Comparison of ENCODE assay signal across 8 mouse cellular contexts in genomic region chr9:106430015-106430264, GRCm38 (mm10). TPM values are rescaled to one million over a fixed set of nuclear protein-coding genes. Genes with fewer than 3 reads are reported as not detected.
A peak's percentile ranks its signal among the peaks of the same experiment; 100 is the strongest.
DNase-seq lines count a peak whose midpoint lies in the region; ATAC-seq and TF ChIP-seq lines count a peak whose summit lies in the region.

No protein-coding gene starts in this region.

- H3K4me1 ChIP-seq in kidney, embryonic 15.5 days, result peaks cover 17% of the 10 kb centered on the region
- peaks cover 5% of the 10 kb centered on the region for H3K4me1 ChIP-seq in cortical plate, adult 2 months (ENCODE audit: control insufficient read depth, insufficient read depth, low read length)
- peaks cover 16% of the 10 kb centered on the region for H3K4me1 ChIP-seq in hindbrain, embryonic 15.5 days (replicated peaks)
- peaks cover 6% of the 10 kb centered on the region for H3K4me1 ChIP-seq in midbrain, embryonic 16.5 days (ENCODE audit: control insufficient read depth, insufficient read depth, low read length)

- peak overlapping the region; percentile 98 for H3K9ac ChIP-seq in kidney, embryonic 15.5 days
- H3K9ac ChIP-seq in hindbrain, embryonic 15.5 days, result peak overlapping the region; percentile 90
- H3K9ac ChIP-seq in midbrain, embryonic 16.5 days (ENCODE audit: low read depth, low read length), result peak overlapping the region; percentile 96

- TF ChIP-seq CTCF in cortical plate, adult 2 months (IDR thresholded peaks at IDR 0.05; ENCODE audit: extremely low read depth, insufficient read depth, low read length), result no peak

- no peaks in the 10 kb centered on the region for H3K27me3 ChIP-seq in kidney, embryonic 15.5 days
- H3K27me3 ChIP-seq in hindbrain, embryonic 15.5 days, result no peaks in the 10 kb centered on the region
- no peaks in the 10 kb centered on the region for H3K27me3 ChIP-seq in midbrain, embryonic 16.5 days (ENCODE audit: control insufficient read depth, insufficient read depth, low read depth, low read length)

- H3K4me3 ChIP-seq in kidney, embryonic 15.5 days (replicated peaks), result peak overlapping the region; percentile 93
- H3K4me3 ChIP-seq in cortical plate, adult 2 months (ENCODE audit: insufficient read depth, low read length), result peak overlapping the region; percentile 86
- peak overlapping the region; percentile 78 for H3K4me3 ChIP-seq in hindbrain, embryonic 15.5 days
- H3K4me3 ChIP-seq in midbrain, embryonic 16.5 days (ENCODE audit: low read depth, low read length), result peak overlapping the region; percentile 73

- H3K9me3 ChIP-seq in kidney, embryonic 15.5 days (replicated peaks), result no peaks in the 10 kb centered on the region
- H3K9me3 ChIP-seq in hindbrain, embryonic 15.5 days, result no peaks in the 10 kb centered on the region
- no peaks in the 10 kb centered on the region for H3K9me3 ChIP-seq in midbrain, embryonic 16.5 days (replicated peaks; ENCODE audit: control insufficient read depth, low read length, poor library complexity, severe bottlenecking)

- H3K27ac ChIP-seq in kidney, embryonic 15.5 days, result peak overlapping the region; percentile 97
- H3K27ac ChIP-seq in cortical plate, adult 2 months (ENCODE audit: insufficient read depth, low read length), result peak overlapping the region; percentile 78; the same call in 1 of the 2 replicates
- peak overlapping the region; percentile 90 for H3K27ac ChIP-seq in hindbrain, embryonic 15.5 days (replicated peaks)
- H3K27ac ChIP-seq in midbrain, embryonic 16.5 days (ENCODE audit: low read length), result peak overlapping the region; percentile 91

- H3K36me3 ChIP-seq in kidney, embryonic 15.5 days, result peaks cover 43% of the 10 kb centered on the region
- H3K36me3 ChIP-seq in hindbrain, embryonic 15.5 days, result peaks cover 23% of the 10 kb centered on the region
- peaks cover 16% of the 10 kb centered on the region for H3K36me3 ChIP-seq in midbrain, embryonic 16.5 days (ENCODE audit: control insufficient read depth, insufficient read depth, low read length)

- no peak for DNase-seq in kidney, adult 9 months
- DNase-seq in urinary bladder, postnatal 25 days (ENCODE audit: low spot score), result no peak
- DNase-seq in right cerebral cortex, postnatal 14 days, result no peak
- no peak for DNase-seq in c-Kit-positive CD71-positive TER-119-positive erythroid progenitor cells, embryonic 14.5 days (ENCODE audit: low spot score)

- no peak for ATAC-seq in kidney, embryonic 15.5 days (replicated peaks; ENCODE audit: low FRiP score)
- ATAC-seq in hindbrain, embryonic 15.5 days (ENCODE audit: low FRiP score, low read depth), result no peak
- no peak for ATAC-seq in midbrain, embryonic 16.5 days

- peak overlapping the region; percentile 80 for H3K4me2 ChIP-seq in kidney, embryonic 15.5 days
- peak overlapping the region; percentile 79 for H3K4me2 ChIP-seq in hindbrain, embryonic 15.5 days
- peak overlapping the region; percentile 91 for H3K4me2 ChIP-seq in midbrain, embryonic 16.5 days (ENCODE audit: low read length)

- 0% methylated on average over 4 of the region's 4 CpGs for WGBS in kidney, embryonic 15.5 days
- 5% methylated on average over 4 of the region's 4 CpGs for WGBS in hindbrain, embryonic 15.5 days
- 1% methylated on average over 4 of the region's 4 CpGs for WGBS in midbrain, embryonic 16.5 days

- no peak for TF ChIP-seq POLR2A in cortical plate, adult 2 months (IDR thresholded peaks at IDR 0.05; ENCODE audit: extremely low read depth, insufficient read depth, low read length)

RNA-seq across cellular contexts. Expression of gene Rpl29, which starts 0.7 kb away (rescaled TPM):
- polyA plus RNA-seq in kidney, embryonic 15.5 days (2015; fragmentation: Nextera tagmentation; extraction: Ambion mirVana), result 1,077 and 1,119 TPM in 2 replicates
- polyA plus RNA-seq in cortical plate, adult 2 months (2012; rRNA removed), result 666 and 719 TPM in 2 replicates
- polyA plus RNA-seq in hindbrain, embryonic 15.5 days (2015; fragmentation: Nextera tagmentation; extraction: Ambion mirVana), result 620 and 631 TPM in 2 replicates
- 551 and 555 TPM in 2 replicates for polyA plus RNA-seq in midbrain, embryonic 16.5 days (2015; fragmentation: Nextera tagmentation; extraction: Ambion mirVana)

RNA-seq across cellular contexts. Expression of gene Acy1, which starts 8.2 kb away (rescaled TPM):
- polyA plus RNA-seq in kidney, embryonic 15.5 days (2015; fragmentation: Nextera tagmentation; extraction: Ambion mirVana), result 49.9 and 52.0 TPM in 2 replicates
- polyA plus RNA-seq in cortical plate, adult 2 months (2012; rRNA removed), result 10.7 and 12.1 TPM in 2 replicates
- polyA plus RNA-seq in hindbrain, embryonic 15.5 days (2015; fragmentation: Nextera tagmentation; extraction: Ambion mirVana), result 22.9 and 24.9 TPM in 2 replicates
- 19.8 and 21.6 TPM in 2 replicates for polyA plus RNA-seq in midbrain, embryonic 16.5 days (2015; fragmentation: Nextera tagmentation; extraction: Ambion mirVana)

RNA-seq across cellular contexts. Expression of gene Abhd14b, which starts 17.3 kb away (rescaled TPM):
- polyA plus RNA-seq in kidney, embryonic 15.5 days (2015; fragmentation: Nextera tagmentation; extraction: Ambion mirVana), result 27.9 and 30.6 TPM in 2 replicates
- polyA plus RNA-seq in cortical plate, adult 2 months (2012; rRNA removed), result 37.9 and 42.8 TPM in 2 replicates
- 9.2 and 11.3 TPM in 2 replicates for polyA plus RNA-seq in hindbrain, embryonic 15.5 days (2015; fragmentation: Nextera tagmentation; extraction: Ambion mirVana)
- 8.8 and 10.6 TPM in 2 replicates for polyA plus RNA-seq in midbrain, embryonic 16.5 days (2015; fragmentation: Nextera tagmentation; extraction: Ambion mirVana)

RNA-seq across cellular contexts. Expression of gene Abhd14a, which starts 17.5 kb away (rescaled TPM):
- 55.5 and 56.8 TPM in 2 replicates for polyA plus RNA-seq in kidney, embryonic 15.5 days (2015; fragmentation: Nextera tagmentation; extraction: Ambion mirVana)
- polyA plus RNA-seq in cortical plate, adult 2 months (2012; rRNA removed), result 88.0 and 94.9 TPM in 2 replicates
- polyA plus RNA-seq in hindbrain, embryonic 15.5 days (2015; fragmentation: Nextera tagmentation; extraction: Ambion mirVana), result 77.0 and 80.7 TPM in 2 replicates
- polyA plus RNA-seq in midbrain, embryonic 16.5 days (2015; fragmentation: Nextera tagmentation; extraction: Ambion mirVana), result 71.9 and 82.0 TPM in 2 replicates

RNA-seq across cellular contexts. Expression of gene Pcbp4, which starts 23.2 kb away (rescaled TPM):
- 118 and 140 TPM in 2 replicates for polyA plus RNA-seq in kidney, embryonic 15.5 days (2015; fragmentation: Nextera tagmentation; extraction: Ambion mirVana)
- polyA plus RNA-seq in cortical plate, adult 2 months (2012; rRNA removed), result 304 and 306 TPM in 2 replicates
- 246 and 264 TPM in 2 replicates for polyA plus RNA-seq in hindbrain, embryonic 15.5 days (2015; fragmentation: Nextera tagmentation; extraction: Ambion mirVana)
- 242 and 262 TPM in 2 replicates for polyA plus RNA-seq in midbrain, embryonic 16.5 days (2015; fragmentation: Nextera tagmentation; extraction: Ambion mirVana)
